Mouse (Mus musculus) skeletal muscle tissue, adult 2 months (tissue): Measurements from ENCODE around the gene Tmprss5.

Source experiments
- DNase-seq: peaks from one replicate; pipeline ENCODE4 v3.0.0-alpha.2; 2012; ENCODE audit warnings: low read depth, low spot score

The Tmprss5 gene

DNA sequence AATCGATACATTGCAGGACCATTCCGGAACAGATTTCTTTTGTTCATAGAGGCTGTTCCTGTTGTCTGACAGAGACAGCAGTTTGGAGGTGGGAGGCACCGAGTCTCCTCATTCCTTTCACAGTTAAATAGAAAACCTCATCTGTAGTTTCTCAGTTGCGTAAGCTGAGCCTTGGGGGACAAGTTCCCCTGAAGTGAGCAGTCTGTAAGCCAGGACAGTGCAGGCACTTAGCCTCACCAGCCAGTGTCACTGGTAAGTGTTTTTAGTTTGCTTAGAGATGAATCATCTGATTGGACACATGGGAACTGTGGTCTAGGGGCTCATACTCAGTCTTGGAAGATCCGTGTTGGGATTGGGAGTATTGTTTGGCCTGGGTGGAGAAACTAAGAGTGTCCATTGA is at the start of gene Tmprss5:
Gene Tmprss5, plus strand, starts transcription at position 154 of the 400 bp plus-strand sequence.
- no peak for DNase-seq

DNA sequence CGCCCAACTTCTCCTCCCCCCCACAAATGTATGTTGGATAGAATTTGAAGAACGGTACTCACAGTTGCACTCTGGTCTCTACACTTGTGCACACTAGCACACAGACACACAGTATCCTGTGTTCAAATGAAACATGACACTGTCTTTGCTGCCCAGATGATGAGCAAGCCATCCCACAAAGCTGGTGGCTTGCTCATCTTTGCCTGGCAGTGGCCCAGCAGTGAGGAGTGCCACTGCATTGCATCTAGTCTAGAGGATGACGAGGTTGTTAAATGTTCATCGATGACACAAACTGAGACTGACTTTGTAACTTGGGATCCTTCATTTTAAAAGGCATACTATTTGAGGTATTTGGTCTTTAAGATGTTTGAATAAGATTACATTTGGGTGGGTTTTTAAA is 46.3 kb upstream of the Tmprss5 start:
- peak; percentile 10 for DNase-seq

- no peak for DNase-seq
Measured at GRCm38 (mm10) chr9:49050901-49051300, 30.2 kb upstream of the Tmprss5 start.

DNA sequence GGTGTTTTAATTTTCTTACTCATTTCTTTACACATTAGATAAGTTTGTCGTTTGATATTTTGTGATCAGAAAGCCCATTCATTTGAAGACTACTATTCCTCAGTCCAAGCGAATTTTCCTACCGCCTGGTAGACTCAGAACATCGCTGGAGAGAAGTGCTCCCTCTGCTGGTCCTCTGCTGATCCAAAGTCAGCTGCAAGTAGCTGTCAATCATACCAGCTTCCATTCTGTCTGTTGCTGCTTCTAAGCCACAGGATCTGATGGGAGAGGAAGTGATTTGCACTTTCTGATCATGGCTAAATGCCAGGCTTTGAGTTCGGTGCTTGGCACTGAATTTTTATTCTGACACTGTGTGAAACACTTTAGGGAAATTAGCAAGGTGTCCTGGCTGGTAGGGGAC is 29.7 kb upstream of the Tmprss5 start:
- peak; percentile 38 for DNase-seq

GRCm38 (mm10) chr9:49054028-49054427 is 27.0 kb upstream of the Tmprss5 start:
- no peak for DNase-seq

- DNase-seq: peak; percentile 89
Measured at GRCm38 (mm10) chr9:49055333-49056205, 25.5 kb upstream of the Tmprss5 start, which contains the start of gene Zw10. Gene Zw10, plus strand, starts transcription at chr9:49055613.

- DNase-seq: no peak
Measured at GRCm38 (mm10) chr9:49076847-49077246, 4.2 kb upstream of the Tmprss5 start.

- peak; percentile 34 for DNase-seq
Measured at GRCm38 (mm10) chr9:49081561-49081960, 501 bp downstream of the Tmprss5 start.

GRCm38 (mm10) chr9:49087317-49087716 is 6.3 kb downstream of the Tmprss5 start:
- DNase-seq: no peak

GRCm38 (mm10) chr9:49098871-49099270 is 17.8 kb downstream of the Tmprss5 start:
- no peak for DNase-seq

DNA sequence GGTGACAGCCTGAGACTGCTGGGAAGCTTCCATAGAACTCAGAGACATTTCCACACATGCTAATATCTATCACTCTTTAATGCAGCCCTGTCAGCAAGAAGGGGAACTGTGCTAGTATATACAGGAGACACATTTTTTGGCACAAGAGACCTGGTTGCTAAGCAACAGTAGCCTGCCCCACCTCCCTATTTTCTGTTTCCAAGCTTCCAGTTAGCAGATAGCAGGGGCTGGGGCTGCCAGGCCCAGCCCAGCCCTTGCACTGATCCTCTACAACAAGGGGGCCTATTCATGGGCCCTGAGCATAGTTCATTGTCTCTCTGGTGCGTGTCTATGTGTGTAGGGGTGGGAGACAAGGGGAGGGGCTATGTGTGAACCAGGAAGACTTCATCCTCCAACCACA is 21.3 kb downstream of the Tmprss5 start:
- no peak for DNase-seq

GRCm38 (mm10) chr9:49109101-49109500 is 28.0 kb downstream of the Tmprss5 start:
- no peak for DNase-seq

DNA sequence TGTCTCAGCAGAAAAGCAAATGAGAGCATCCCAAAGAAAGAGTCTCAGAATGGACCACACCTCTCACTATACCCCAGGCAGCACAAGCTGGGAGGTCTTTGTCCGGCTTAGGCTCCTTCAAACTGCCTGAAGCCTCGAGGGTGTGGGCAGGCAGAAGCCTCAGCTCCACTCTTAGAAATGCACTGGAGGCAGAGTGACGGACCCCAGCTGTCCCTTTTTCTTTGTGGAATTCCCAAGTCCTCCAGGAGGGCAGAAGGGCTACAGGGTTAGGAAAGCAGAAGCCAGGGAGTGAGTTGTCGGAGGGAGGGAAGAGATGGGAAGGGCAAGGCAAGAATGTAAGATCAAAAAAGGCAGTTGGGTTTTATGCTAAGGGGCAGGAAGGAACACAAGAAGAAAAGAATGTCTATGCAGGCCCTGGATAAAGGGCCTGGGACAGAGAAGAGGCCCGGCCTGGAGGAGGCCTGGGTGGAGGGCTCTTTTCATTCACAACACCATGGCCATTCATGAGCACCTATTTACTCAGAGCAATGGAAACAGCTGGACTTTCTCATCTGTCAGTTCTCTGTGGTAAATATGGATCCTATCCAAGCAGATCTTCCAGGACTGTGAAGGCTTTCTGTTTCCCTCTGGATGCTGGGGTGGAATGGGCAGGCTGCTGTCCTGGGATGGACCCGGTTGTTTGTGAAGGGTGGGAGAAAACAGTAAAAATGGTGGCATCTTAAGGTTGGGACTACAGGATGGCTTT is 29.6 kb downstream of the Tmprss5 start:
- no peak for DNase-seq

GRCm38 (mm10) chr9:49111296-49111695 is 30.2 kb downstream of the Tmprss5 start:
- DNase-seq: no peak

GRCm38 (mm10) chr9:49118271-49118825 is 37.3 kb downstream of the Tmprss5 start:
- DNase-seq: no peak

DNA sequence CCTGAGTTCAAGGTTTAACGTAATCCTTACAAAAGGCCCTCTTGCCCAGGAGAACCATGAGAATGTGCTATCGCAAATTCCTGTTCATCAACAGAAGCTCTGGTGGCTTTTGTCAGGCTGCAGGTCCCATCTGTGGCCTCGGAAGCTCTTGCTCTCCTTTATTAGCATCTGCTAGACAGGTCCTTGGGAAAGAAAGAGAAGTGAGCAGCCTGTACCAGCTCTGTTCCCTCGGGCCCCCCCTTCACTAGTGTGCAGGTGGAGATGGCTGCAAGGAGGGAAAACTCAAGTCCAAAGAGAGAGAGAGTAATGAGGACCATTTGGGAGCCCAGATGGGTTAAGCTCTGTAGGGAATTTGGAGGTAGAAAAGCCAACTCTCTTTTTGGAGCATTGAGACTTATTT is 38.7 kb downstream of the Tmprss5 start:
- DNase-seq: no peak

- no peak for DNase-seq
Measured at GRCm38 (mm10) chr9:49125706-49126105, 44.6 kb downstream of the Tmprss5 start.

DNA sequence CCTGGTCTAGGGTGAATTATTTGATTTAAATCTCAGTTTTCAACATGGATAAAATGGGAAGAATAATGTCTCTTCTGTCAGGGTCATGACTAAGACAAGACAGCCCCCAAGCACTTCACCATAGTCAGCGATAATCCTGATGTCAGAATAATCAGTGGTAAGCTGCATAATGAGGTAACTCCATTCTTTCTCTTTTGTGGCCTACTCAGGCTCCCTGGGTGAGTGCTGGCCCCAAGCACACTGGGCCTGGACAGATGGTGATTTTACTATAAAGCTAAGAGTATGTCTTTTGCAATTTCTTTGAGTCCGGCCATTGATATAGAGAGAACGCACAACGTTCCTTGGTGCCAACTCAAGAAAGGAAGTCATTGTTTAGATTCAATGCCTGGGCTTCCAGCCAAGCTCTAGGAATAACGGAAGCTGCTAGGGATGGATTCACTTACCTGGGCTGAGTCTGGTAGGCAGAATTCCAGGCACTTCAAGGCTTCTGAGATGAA is 49.5 kb downstream of the Tmprss5 start:
- no peak for DNase-seq

DNA sequence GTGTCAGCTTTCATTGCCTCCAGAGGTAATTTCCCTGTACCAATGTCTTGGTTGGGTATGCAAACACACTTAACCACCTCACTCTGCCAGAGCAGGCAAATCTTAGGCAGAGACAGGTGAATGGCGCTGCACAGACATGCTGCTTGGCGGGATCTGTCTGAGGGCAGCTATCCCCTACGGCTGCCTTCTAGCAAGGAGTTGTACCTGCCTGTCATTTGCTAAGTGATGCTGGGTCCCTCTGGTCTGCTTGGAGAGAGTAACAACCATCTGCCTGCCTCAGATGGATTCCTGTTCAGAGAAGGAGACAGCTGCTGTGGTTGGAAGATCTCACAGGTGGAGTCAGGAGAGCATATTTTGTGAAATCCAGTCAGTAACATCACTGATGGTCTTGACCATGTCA is 62.8 kb downstream of the Tmprss5 start:
- no peak for DNase-seq

GRCm38 (mm10) chr9:49145776-49146175 is 64.7 kb downstream of the Tmprss5 start:
- no peak for DNase-seq

GRCm38 (mm10) chr9:49147031-49147430 is 66.0 kb downstream of the Tmprss5 start:
- no peak for DNase-seq
